27 mouse cellular contexts compared by ENCODE assay signal in the genomic region with DNA sequence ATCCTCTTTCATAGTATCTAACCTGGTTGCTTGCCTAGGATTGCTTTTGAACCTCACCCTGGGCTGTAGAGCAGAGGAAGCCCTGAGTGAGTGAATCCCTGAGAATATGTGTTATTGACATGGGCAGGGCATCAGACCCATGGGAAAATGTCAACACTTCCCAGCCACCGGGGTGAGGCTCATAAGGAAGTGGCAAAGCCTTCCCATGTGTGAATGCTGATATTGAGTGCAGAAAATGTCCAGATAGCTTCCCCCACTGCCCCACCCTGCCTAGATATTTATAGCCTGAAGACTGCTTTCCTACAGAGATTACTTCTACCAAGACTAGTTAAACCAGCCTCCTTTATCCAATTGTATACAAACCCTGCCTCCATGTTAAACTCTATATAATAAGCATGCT. TPM values are rescaled to one million over a fixed set of nuclear protein-coding genes. Genes with fewer than 3 reads are reported as not detected.
DNase-seq lines count a peak whose midpoint lies in the region; ATAC-seq and TF ChIP-seq lines count a peak whose summit lies in the region.
"Had no signal": no experiment of that assay in that cellular context is flagged by ENCODE, and none has a peak within 500 bp of the region (broad histone marks: within the 10 kb centered on the region; RNA-seq: fewer than 3 reads in every experiment).

No protein-coding gene starts in this region.

- no peaks in the 10 kb centered on the region for H3K4me1 ChIP-seq in limb, embryonic 11.5 days (ENCODE audit: control insufficient read depth, insufficient read depth, low read length)
- H3K4me1 ChIP-seq in limb, embryonic 10.5 days: peaks cover 8% of the 10 kb centered on the region
- H3K4me1 ChIP-seq in intestine, postnatal 0 days (replicated peaks; ENCODE audit: control insufficient read depth, insufficient read depth, low read length): peaks cover 8% of the 10 kb centered on the region; the same call in 1 of the 2 replicates
- H3K4me1 ChIP-seq in stomach, embryonic 16.5 days (ENCODE audit: control insufficient read depth, insufficient read depth, low read length): peaks cover 17% of the 10 kb centered on the region
- no peaks in the 10 kb centered on the region for H3K4me1 ChIP-seq in forebrain, embryonic 11.5 days (replicated peaks; ENCODE audit: control insufficient read depth, insufficient read depth, low read length)

- H3K36me3 ChIP-seq in limb, embryonic 11.5 days (ENCODE audit: control insufficient read depth, insufficient read depth, low read length): no peaks in the 10 kb centered on the region
- H3K36me3 ChIP-seq in limb, embryonic 10.5 days: no peaks in the 10 kb centered on the region
- H3K36me3 ChIP-seq in intestine, postnatal 0 days (ENCODE audit: control insufficient read depth, insufficient read depth): no peaks in the 10 kb centered on the region
- no peaks in the 10 kb centered on the region for H3K36me3 ChIP-seq in stomach, embryonic 16.5 days (ENCODE audit: control insufficient read depth, insufficient read depth, low read length)
- H3K36me3 ChIP-seq in forebrain, embryonic 11.5 days (ENCODE audit: control insufficient read depth, insufficient read depth, low read length): no peaks in the 10 kb centered on the region
- H3K36me3 ChIP-seq: forebrain, embryonic 10.5 days; G1E; heart, embryonic 12.5 days; heart, embryonic 15.5 days had no signal

- no peak overlapping the region for H3K27ac ChIP-seq in limb, embryonic 11.5 days (replicated peaks; ENCODE audit: low read depth, low read length)
- H3K27ac ChIP-seq in limb, embryonic 10.5 days: no peak overlapping the region
- no peak overlapping the region for H3K27ac ChIP-seq in intestine, postnatal 0 days (ENCODE audit: low read depth, low read length)
- H3K27ac ChIP-seq in stomach, embryonic 16.5 days (ENCODE audit: low read length): no peak overlapping the region
- H3K27ac ChIP-seq in forebrain, embryonic 11.5 days (ENCODE audit: low read depth, low read length): no peak overlapping the region
- H3K27ac ChIP-seq: forebrain, embryonic 10.5 days; gastrocnemius, adult 2 months; heart, embryonic 15.5 days; hindbrain, embryonic 14.5 days had no signal

- H3K27me3 ChIP-seq in limb, embryonic 11.5 days (ENCODE audit: control insufficient read depth, insufficient read depth, low read length): peaks cover 9% of the 10 kb centered on the region; the same call in 1 of the 2 replicates
- peaks cover 32% of the 10 kb centered on the region for H3K27me3 ChIP-seq in limb, embryonic 10.5 days (ENCODE audit: low read depth, poor library complexity, severe bottlenecking)
- H3K27me3 ChIP-seq in intestine, postnatal 0 days (replicated peaks; ENCODE audit: control insufficient read depth, insufficient read depth, low read length): no peaks in the 10 kb centered on the region; the same call in 1 of the 2 replicates
- H3K27me3 ChIP-seq in stomach, embryonic 16.5 days (ENCODE audit: control insufficient read depth, insufficient read depth, low read length): peaks cover 14% of the 10 kb centered on the region
- peaks cover 2% of the 10 kb centered on the region for H3K27me3 ChIP-seq in forebrain, embryonic 11.5 days (ENCODE audit: control insufficient read depth, insufficient read depth, low read length)
- H3K27me3 ChIP-seq: CH12.LX, Patski had no signal

- no peak overlapping the region for H3K9ac ChIP-seq in limb, embryonic 11.5 days (ENCODE audit: low read length)
- H3K9ac ChIP-seq in intestine, postnatal 0 days (ENCODE audit: low read depth, low read length): no peak overlapping the region
- H3K9ac ChIP-seq in stomach, embryonic 16.5 days (ENCODE audit: low read length): no peak overlapping the region
- no peak overlapping the region for H3K9ac ChIP-seq in forebrain, embryonic 11.5 days (ENCODE audit: low read length)
- H3K9ac ChIP-seq: forebrain, postnatal 0 days; heart, embryonic 12.5 days; heart, embryonic 15.5 days; hindbrain, embryonic 14.5 days had no signal

- DNase-seq in limb, embryonic 11.5 days (ENCODE audit: low spot score): peak; percentile 7
- DNase-seq in limb, embryonic 10.5 days (ENCODE audit: low spot score): no peak
- no peak for DNase-seq in thymus, postnatal 14 days
- no peak for DNase-seq in forebrain, embryonic 11.5 days (ENCODE audit: low spot score)
- DNase-seq in lung, postnatal 25 days (ENCODE audit: low spot score): no peak
- DNase-seq: adrenal gland, postnatal 10 days; adrenal gland, postnatal 36 days; B cell, adult 2 months; cerebellum, adult 18-20 months; cerebellum, adult 9-10 months; cerebellum, postnatal 14 days; forebrain, postnatal 0 days; gastrocnemius, adult 2 months; gastrocnemius, postnatal 14 days; heart, adult 18-20 months; heart, postnatal 10 days; heart, postnatal 4 days had no signal

- TF ChIP-seq CTCF in intestine, postnatal 0 days (IDR thresholded peaks at IDR 0.05; ENCODE audit: low read depth): no peak

- no peak for ATAC-seq in limb, embryonic 11.5 days (ENCODE audit: insufficient number of reproducible peaks, low FRiP score, low TSS enrichment, low read depth)
- peak; percentile 76 for ATAC-seq in intestine, postnatal 0 days
- 0 out of 2 replicates have a peak, but pooled peaks have one; percentile 49 for ATAC-seq in stomach, embryonic 16.5 days (ENCODE audit: insufficient read depth, low FRiP score)
- ATAC-seq in forebrain, embryonic 11.5 days (replicated peaks; ENCODE audit: low FRiP score): no peak
- ATAC-seq: forebrain, embryonic 14.5 days; forebrain, postnatal 0 days; Patski had no signal

- 73% methylated on average over 1 of the region's 1 CpGs for WGBS in limb, embryonic 11.5 days
- WGBS in limb, embryonic 10.5 days: 81% methylated on average over 1 of the region's 1 CpGs
- 28% methylated on average over 1 of the region's 1 CpGs for WGBS in intestine, postnatal 0 days
- 44% methylated on average over 1 of the region's 1 CpGs for WGBS in stomach, embryonic 16.5 days
- WGBS in forebrain, embryonic 11.5 days: 73% methylated on average over 1 of the region's 1 CpGs

- H3K4me2 ChIP-seq in limb, embryonic 11.5 days (ENCODE audit: low read depth, severe bottlenecking): no peak overlapping the region
- no peak overlapping the region for H3K4me2 ChIP-seq in intestine, postnatal 0 days (replicated peaks; ENCODE audit: low read depth)
- no peak overlapping the region for H3K4me2 ChIP-seq in stomach, embryonic 16.5 days (ENCODE audit: low read depth, low read length)
- H3K4me2 ChIP-seq in forebrain, embryonic 11.5 days (ENCODE audit: low read depth, low read length, severe bottlenecking): no peak overlapping the region
- H3K4me2 ChIP-seq: heart, embryonic 12.5 days; heart, embryonic 15.5 days; hindbrain, embryonic 14.5 days had no signal

- H3K4me3 ChIP-seq in limb, embryonic 11.5 days (ENCODE audit: low read depth, low read length): no peak overlapping the region
- no peak overlapping the region for H3K4me3 ChIP-seq in limb, embryonic 10.5 days
- H3K4me3 ChIP-seq in intestine, postnatal 0 days (ENCODE audit: low read depth, low read length): no peak overlapping the region
- no peak overlapping the region for H3K4me3 ChIP-seq in stomach, embryonic 16.5 days (replicated peaks; ENCODE audit: low read length)
- H3K4me3 ChIP-seq in forebrain, embryonic 11.5 days (ENCODE audit: low read depth, low read length): no peak overlapping the region
- H3K4me3 ChIP-seq: forebrain, embryonic 10.5 days; gastrocnemius, adult 2 months; heart, embryonic 12.5 days; heart, embryonic 15.5 days had no signal

- no peaks in the 10 kb centered on the region for H3K9me3 ChIP-seq in limb, embryonic 11.5 days (ENCODE audit: control insufficient read depth, low read length)
- H3K9me3 ChIP-seq in limb, embryonic 10.5 days (replicated peaks): no peaks in the 10 kb centered on the region
- no peaks in the 10 kb centered on the region for H3K9me3 ChIP-seq in intestine, postnatal 0 days (ENCODE audit: control insufficient read depth)
- no peaks in the 10 kb centered on the region for H3K9me3 ChIP-seq in stomach, embryonic 16.5 days (replicated peaks; ENCODE audit: control insufficient read depth, low read length)
- no peaks in the 10 kb centered on the region for H3K9me3 ChIP-seq in forebrain, embryonic 11.5 days (ENCODE audit: control insufficient read depth, low read length)
- H3K9me3 ChIP-seq: forebrain, embryonic 10.5 days; G1E; heart, embryonic 12.5 days; heart, embryonic 15.5 days had no signal

RNA-seq across cellular contexts. Expression of a gene that starts 4.0 kb away (rescaled TPM):
- 0.03 and 0.20 TPM in 2 replicates for polyA plus RNA-seq in limb, embryonic 11.5 days (2014; fragmentation: Nextera tagmentation; extraction: Ambion mirVana)
- polyA plus RNA-seq in limb, embryonic 10.5 days (2016; fragmentation: Nextera tagmentation; extraction: Ambion mirVana): 0.03 TPM in 1 of 2 replicates, not detected in the other
- 0.82 and 1.6 TPM in 2 replicates for polyA plus RNA-seq in intestine, postnatal 0 days (2015; fragmentation: Nextera tagmentation; extraction: Ambion mirVana)
- polyA plus RNA-seq in stomach, embryonic 16.5 days (2015; fragmentation: Nextera tagmentation; extraction: Ambion mirVana): 3.3 and 3.4 TPM in 2 replicates
- polyA plus RNA-seq in forebrain, embryonic 11.5 days (2014; fragmentation: Nextera tagmentation; extraction: Ambion mirVana): 0.20 and 0.33 TPM in 2 replicates
- polyA plus RNA-seq: G1E had no signal

Comparison
In these comparisons a context has a peak if more than half of its experiments do, and no peak if none do; other contexts are left out.
1. ATAC-seq: peak in intestine, postnatal 0 days (single experiment) and stomach, embryonic 16.5 days (single experiment); none in limb, embryonic 11.5 days (single experiment) and forebrain, embryonic 11.5 days (single experiment).